Mouse (Mus musculus): ENCODE data around the gene Hist1h2ah. TPM values are rescaled to one million over a fixed set of nuclear protein-coding genes. Genes with fewer than 3 reads are reported as not detected.

The Hist1h2ah gene
- total and polyA plus RNA-seq, 3 experiments, result 3.7 to 1,284 TPM; not detected in 1

DNA sequence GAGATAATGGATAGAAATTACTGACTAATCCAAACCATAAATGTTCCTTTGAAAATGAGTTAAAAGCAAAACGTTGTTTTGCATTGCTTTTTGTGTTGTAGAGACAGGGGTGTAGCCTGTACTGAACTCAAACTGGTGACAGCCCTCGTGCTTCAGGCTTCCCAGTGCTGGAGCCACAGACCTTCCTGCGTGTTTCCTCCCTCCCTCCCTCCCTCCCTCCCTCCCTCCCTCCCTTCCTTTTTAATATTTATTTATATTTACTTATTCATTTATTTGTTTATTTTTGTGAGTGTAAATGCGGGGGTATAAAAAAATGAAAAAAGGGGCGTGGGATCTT lies 16.1 kb upstream of the Hist1h2ah start:
- no peak for DNase-seq (ENCODE audit: low read depth, low spot score)
- Histone ChIP-seq H3K9ac (ENCODE audit: control insufficient read depth, low read depth, low read length, poor library complexity, severe bottlenecking) (peak overlapping the region; percentile 77), H3K36me3 (ENCODE audit: control insufficient read depth in 1 of 2, insufficient read depth in 2 of 2, low read length in 2 of 2) (peaks cover 0 to 2% of the 10 kb centered on the region in 2 experiments; a peak in 2 of 4 replicates), H3K27ac (ENCODE audit: control insufficient read depth, low read depth, low read length) (no peak overlapping the region), H3K4me1 (ENCODE audit: control insufficient read depth in 1 of 2, insufficient read depth in 2 of 2, low read length in 2 of 2) (no peaks in the 10 kb centered on the region), H3K27me3 (ENCODE audit: control insufficient read depth in 1 of 2, insufficient read depth in 2 of 2, low read length in 2 of 2) (0 out of 4 replicates have a peak, but pooled peaks cover 0 to 2% of the 10 kb centered on the region in 2 experiments), H3K9me3 (replicated peaks; ENCODE audit: insufficient read depth, low read length) (no peaks in the 10 kb centered on the region), H3K79me2 (ENCODE audit: control insufficient read depth, insufficient read depth, low read length, poor library complexity) (peaks cover 1% of the 10 kb centered on the region; the same call in 1 of the 2 replicates), H3K4me3 (ENCODE audit: control insufficient read depth in 1 of 2, insufficient read depth in 1 of 2, low read depth in 2 of 2, low read length in 2 of 2) (peak overlapping the region; percentile 78 to 87)
- TF ChIP-seq ZC3H11A (IDR thresholded peaks at IDR 0.05; ENCODE audit: low read depth, low read length) (no peak), POLR2AphosphoS5 (IDR thresholded peaks at IDR 0.05; ENCODE audit: borderline replicate concordance, low read depth, low read length) (no peak), POLR2AphosphoS2 (IDR thresholded peaks at IDR 0.05; ENCODE audit: low read length) (no peak), GATA1 (IDR thresholded peaks at IDR 0.05; ENCODE audit: low read depth, low read length) (no peak), SMC3 (IDR thresholded peaks at IDR 0.05; ENCODE audit: low read depth, low read length) (no peak), MEF2A (IDR thresholded peaks at IDR 0.05; ENCODE audit: extremely low read depth, insufficient replicate concordance, low read depth, low read length, poor library complexity, severe bottlenecking) (no peak)

DNA sequence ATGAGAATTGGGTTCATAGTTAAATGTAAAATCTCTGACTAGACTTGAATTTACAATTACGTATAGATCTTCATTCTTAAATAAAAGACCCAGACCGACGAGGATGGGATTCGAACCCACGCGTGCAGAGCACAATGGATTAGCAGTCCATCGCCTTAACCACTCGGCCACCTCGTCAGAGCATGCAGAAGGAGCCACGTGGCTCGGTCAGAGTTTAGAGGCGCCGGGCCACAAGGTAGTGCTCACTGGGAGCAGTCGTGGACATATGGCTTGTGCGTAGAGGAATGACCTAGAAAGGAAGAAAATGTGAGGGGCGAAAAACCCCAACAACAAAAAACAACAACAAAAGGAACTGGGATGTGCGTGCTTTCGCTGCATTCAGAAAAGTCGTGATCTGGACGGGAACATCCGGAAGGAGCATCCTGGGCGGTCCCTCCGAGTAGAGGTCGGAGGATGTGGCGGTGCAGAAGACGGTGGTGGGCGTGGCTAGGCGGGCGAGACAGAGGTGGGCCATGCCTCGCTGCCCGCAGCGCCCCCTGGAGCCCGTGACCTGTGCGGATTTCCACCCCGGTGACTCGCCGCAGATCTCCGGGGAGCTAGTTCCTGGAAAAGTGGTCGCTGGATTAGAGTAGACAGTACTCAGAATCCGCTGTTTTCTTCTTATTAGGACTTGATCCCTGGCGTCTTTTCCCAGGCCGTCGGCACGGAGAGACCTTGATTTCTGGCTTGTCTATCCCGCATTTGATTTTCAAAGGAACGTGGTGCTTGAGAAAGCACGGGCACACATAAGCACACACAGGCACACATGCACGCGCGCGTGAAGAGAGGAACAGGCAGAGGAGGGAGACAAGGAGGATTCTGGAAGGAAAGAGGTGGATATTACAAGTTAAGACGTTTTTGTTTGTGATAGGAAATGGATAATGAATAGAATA lies 15.5 kb upstream of the Hist1h2ah start:
- H3K4me3 ChIP-seq (ENCODE audit: control insufficient read depth in 1 of 2, insufficient read depth in 1 of 2, low read depth in 2 of 2, low read length in 2 of 2), result peak overlapping the region; percentile 78 to 87
- peaks cover 1% of the 10 kb centered on the region; the same call in 1 of the 2 replicates for H3K79me2 ChIP-seq (ENCODE audit: control insufficient read depth, insufficient read depth, low read length, poor library complexity)
- no peaks in the 10 kb centered on the region for H3K4me1 ChIP-seq (ENCODE audit: control insufficient read depth in 1 of 2, insufficient read depth in 2 of 2, low read length in 2 of 2)
- H3K36me3 ChIP-seq (ENCODE audit: control insufficient read depth in 1 of 2, insufficient read depth in 2 of 2, low read length in 2 of 2), result peaks cover 0 to 2% of the 10 kb centered on the region in 2 experiments; a peak in 2 of 4 replicates
- peak overlapping the region; percentile 77 for H3K9ac ChIP-seq (ENCODE audit: control insufficient read depth, low read depth, low read length, poor library complexity, severe bottlenecking)
- peak overlapping the region; percentile 53 for H3K27ac ChIP-seq (ENCODE audit: control insufficient read depth, low read depth, low read length)
- no peaks in the 10 kb centered on the region for H3K9me3 ChIP-seq (replicated peaks; ENCODE audit: insufficient read depth, low read length)
- TF ChIP-seq TCF12 (IDR thresholded peaks at IDR 0.05; ENCODE audit: low read depth, low read length) (no peak), CTCF (IDR thresholded peaks at IDR 0.05 in 2 of 3, conservative IDR thresholded peaks at IDR 0.05 in 1 of 3; ENCODE audit: control insufficient read depth in 1 of 3, insufficient read depth in 1 of 3, low read depth in 2 of 3, low read length in 3 of 3, poor library complexity in 1 of 3, severe bottlenecking in 1 of 3) (peak in 1 of 3 experiments; percentile 84; a peak in 3 of 6 replicates), ZNF384 (IDR thresholded peaks at IDR 0.05; ENCODE audit: low read depth, low read length) (no peak), CHD2 (IDR thresholded peaks at IDR 0.05; ENCODE audit: low read length) (no peak), POLR2A (IDR thresholded peaks at IDR 0.05; ENCODE audit: control insufficient read depth in 1 of 2, insufficient read depth in 1 of 2, low read depth in 1 of 2, low read length in 2 of 2, poor library complexity in 1 of 2) (peak in 1 of 2 experiments; percentile 53; a peak in 2 of 4 replicates), TBP (IDR thresholded peaks at IDR 0.05; ENCODE audit: low read depth, low read length) (peak; percentile 100)
- 0 out of 4 replicates have a peak, but pooled peaks cover 0 to 2% of the 10 kb centered on the region in 2 experiments for H3K27me3 ChIP-seq (ENCODE audit: control insufficient read depth in 1 of 2, insufficient read depth in 2 of 2, low read length in 2 of 2)
- peak; percentile 97 for DNase-seq (ENCODE audit: low read depth, low spot score)
